Mouse (Mus musculus): ENCODE measurements around the gene Klk5. TPM values are rescaled to one million over a fixed set of nuclear protein-coding genes. Genes with fewer than 3 reads are reported as not detected.

The Klk5 gene
- polyA plus RNA-seq, 2 experiments, result not detected

GRCm38 (mm10) chr7:43810994-43811393 is 30.8 kb upstream of the Klk5 start, which contains the start of gene Klk7:
Klk7 (plus strand) TSS chr7:43811294.
- H3K4me1 ChIP-seq (replicated peaks; ENCODE audit: control insufficient read depth in 2 of 2, insufficient read depth in 2 of 2, low read length in 1 of 2), result no peaks in the 10 kb centered on the region
- no peak within 1 kb of the TSS for H3K4me2 ChIP-seq (ENCODE audit: low read depth)
- DNase-seq (ENCODE audit: low read depth in 3 of 3, low spot score in 3 of 3) (no peak), ATAC-seq (ENCODE audit: insufficient read depth) (no peak)
- 47% methylated on average over 5 of the region's 5 CpGs for WGBS (ENCODE audit: insufficient replicate concordance)
- H3K4me3 ChIP-seq (ENCODE audit: insufficient read depth in 1 of 2, low read depth in 2 of 2, low read length in 2 of 2), result no peak within 1 kb of the TSS
- no peak within 1 kb of the TSS for H3K9ac ChIP-seq (replicated peaks)
- H3K36me3 ChIP-seq (replicated peaks; ENCODE audit: control insufficient read depth, insufficient read depth, low read depth), result no peaks in the 10 kb centered on the region
- TF ChIP-seq CTCF (IDR thresholded peaks at IDR 0.05; ENCODE audit: low read depth), result no peak
- no peak for TF ChIP-seq EP300 (IDR thresholded peaks at IDR 0.05; ENCODE audit: low read depth)
- H3K27me3 ChIP-seq (ENCODE audit: control insufficient read depth, insufficient read depth, low read length), result no peaks in the 10 kb centered on the region
- H3K27ac ChIP-seq, result no peak within 1 kb of the TSS
- H3K9me3 ChIP-seq (ENCODE audit: control insufficient read depth, low read length), result no peaks in the 10 kb centered on the region

- no peak overlapping the region for H3K9ac ChIP-seq (replicated peaks)
- WGBS (ENCODE audit: insufficient replicate concordance), result 59% methylated on average over 7 of the region's 7 CpGs
- ATAC-seq (ENCODE audit: insufficient read depth), result no peak
- H3K36me3 ChIP-seq (replicated peaks; ENCODE audit: control insufficient read depth, insufficient read depth, low read depth), result no peaks in the 10 kb centered on the region
- H3K27ac ChIP-seq, result no peak overlapping the region
- TF ChIP-seq CTCF (IDR thresholded peaks at IDR 0.05; ENCODE audit: low read depth), result no peak
- TF ChIP-seq EP300 (IDR thresholded peaks at IDR 0.05; ENCODE audit: low read depth), result no peak
- no peaks in the 10 kb centered on the region for H3K4me1 ChIP-seq (replicated peaks; ENCODE audit: control insufficient read depth in 2 of 2, insufficient read depth in 2 of 2, low read length in 1 of 2)
- no peaks in the 10 kb centered on the region for H3K27me3 ChIP-seq (ENCODE audit: control insufficient read depth, insufficient read depth, low read length)
- H3K4me2 ChIP-seq (ENCODE audit: low read depth), result no peak overlapping the region
- DNase-seq (ENCODE audit: low read depth in 3 of 3, low spot score in 3 of 3), result no peak
- H3K9me3 ChIP-seq (ENCODE audit: control insufficient read depth, low read length), result no peaks in the 10 kb centered on the region
- no peak overlapping the region for H3K4me3 ChIP-seq (ENCODE audit: insufficient read depth in 1 of 2, low read depth in 2 of 2, low read length in 2 of 2)
Observed at GRCm38 (mm10) chr7:43815211-43815610, 26.6 kb upstream of the Klk5 start.

GRCm38 (mm10) chr7:43816746-43817145 is 25.0 kb upstream of the Klk5 start:
- Histone ChIP-seq H3K27me3 (ENCODE audit: control insufficient read depth, insufficient read depth, low read length) (no peaks in the 10 kb centered on the region), H3K4me2 (ENCODE audit: low read depth) (no peak overlapping the region), H3K4me3 (ENCODE audit: insufficient read depth in 1 of 2, low read depth in 2 of 2, low read length in 2 of 2) (no peak overlapping the region), H3K4me1 (replicated peaks; ENCODE audit: control insufficient read depth in 2 of 2, insufficient read depth in 2 of 2, low read length in 1 of 2) (no peaks in the 10 kb centered on the region), H3K9ac (replicated peaks) (no peak overlapping the region), H3K9me3 (ENCODE audit: control insufficient read depth, low read length) (no peaks in the 10 kb centered on the region), H3K27ac (no peak overlapping the region), H3K36me3 (replicated peaks; ENCODE audit: control insufficient read depth, insufficient read depth, low read depth) (no peaks in the 10 kb centered on the region)
- ATAC-seq (ENCODE audit: insufficient read depth), result no peak
- TF ChIP-seq EP300 (IDR thresholded peaks at IDR 0.05; ENCODE audit: low read depth), result no peak
- no peak for TF ChIP-seq CTCF (IDR thresholded peaks at IDR 0.05; ENCODE audit: low read depth)
- DNase-seq (ENCODE audit: low read depth in 3 of 3, low spot score in 3 of 3), result no peak

GRCm38 (mm10) chr7:43821581-43821980 is 20.2 kb upstream of the Klk5 start:
- 75% methylated on average over 7 of the region's 7 CpGs for WGBS (ENCODE audit: insufficient replicate concordance)
- Histone ChIP-seq H3K4me2 (ENCODE audit: low read depth) (no peak overlapping the region), H3K27me3 (ENCODE audit: control insufficient read depth, insufficient read depth, low read length) (no peaks in the 10 kb centered on the region), H3K36me3 (replicated peaks; ENCODE audit: control insufficient read depth, insufficient read depth, low read depth) (no peaks in the 10 kb centered on the region), H3K4me3 (ENCODE audit: insufficient read depth in 1 of 2, low read depth in 2 of 2, low read length in 2 of 2) (no peak overlapping the region), H3K9me3 (ENCODE audit: control insufficient read depth, low read length) (no peaks in the 10 kb centered on the region), H3K27ac (no peak overlapping the region), H3K9ac (replicated peaks) (no peak overlapping the region), H3K4me1 (replicated peaks; ENCODE audit: control insufficient read depth in 2 of 2, insufficient read depth in 2 of 2, low read length in 1 of 2) (no peaks in the 10 kb centered on the region)
- TF ChIP-seq EP300 (IDR thresholded peaks at IDR 0.05; ENCODE audit: low read depth) (no peak), CTCF (IDR thresholded peaks at IDR 0.05; ENCODE audit: low read depth) (no peak)
- DNase-seq (ENCODE audit: low read depth in 3 of 3, low spot score in 3 of 3), result no peak
- no peak for ATAC-seq (ENCODE audit: insufficient read depth)

GRCm38 (mm10) chr7:43824199-43824598 is 17.6 kb upstream of the Klk5 start, which contains the start of gene Klk6:
Klk6 (plus strand) TSS chr7:43824499.
- no peak within 1 kb of the TSS for H3K27ac ChIP-seq
- no peaks in the 10 kb centered on the region for H3K4me1 ChIP-seq (replicated peaks; ENCODE audit: control insufficient read depth in 2 of 2, insufficient read depth in 2 of 2, low read length in 1 of 2)
- H3K9ac ChIP-seq (replicated peaks), result no peak within 1 kb of the TSS
- ATAC-seq (ENCODE audit: insufficient read depth) (no peak), DNase-seq (ENCODE audit: low read depth in 3 of 3, low spot score in 3 of 3) (no peak)
- no peak for TF ChIP-seq CTCF (IDR thresholded peaks at IDR 0.05; ENCODE audit: low read depth)
- no peak for TF ChIP-seq EP300 (IDR thresholded peaks at IDR 0.05; ENCODE audit: low read depth)
- H3K9me3 ChIP-seq (ENCODE audit: control insufficient read depth, low read length), result no peaks in the 10 kb centered on the region
- no peak within 1 kb of the TSS for H3K4me3 ChIP-seq (ENCODE audit: insufficient read depth in 1 of 2, low read depth in 2 of 2, low read length in 2 of 2)
- no peak within 1 kb of the TSS for H3K4me2 ChIP-seq (ENCODE audit: low read depth)
- H3K27me3 ChIP-seq (ENCODE audit: control insufficient read depth, insufficient read depth, low read length), result no peaks in the 10 kb centered on the region
- 67% methylated on average over 10 of the region's 10 CpGs for WGBS (ENCODE audit: insufficient replicate concordance)
- H3K36me3 ChIP-seq (replicated peaks; ENCODE audit: control insufficient read depth, insufficient read depth, low read depth), result no peaks in the 10 kb centered on the region
